Mouse (Mus musculus): ENCODE data around the gene H13. TPM values are rescaled to one million over a fixed set of nuclear protein-coding genes. Genes with fewer than 3 reads are reported as not detected.

H13 gene
- polyA plus RNA-seq, 1 experiment from 2014 or later = 131 TPM

GRCm38 (mm10) chr2:152691564-152692217 is 22.4 kb downstream of the H13 start:
- 76% methylated on average over 7 of the region's 7 CpGs for WGBS
- H3K27me3 ChIP-seq = no peaks in the 10 kb centered on the region
- H3K36me3 ChIP-seq (ENCODE audit: poor library complexity, severe bottlenecking) = peaks cover 75% of the 10 kb centered on the region
- peak overlapping the region; percentile 10; the same call in 1 of the 2 replicates for H3K9ac ChIP-seq
- no peak overlapping the region for H3K27ac ChIP-seq
- H3K9me3 ChIP-seq (replicated peaks) = no peaks in the 10 kb centered on the region; the same call in 1 of the 2 replicates
- H3K4me1 ChIP-seq = peaks cover 7% of the 10 kb centered on the region
- H3K4me3 ChIP-seq = no peak overlapping the region
- ATAC-seq = no peak
- no peak overlapping the region for H3K4me2 ChIP-seq

- no peaks in the 10 kb centered on the region for H3K27me3 ChIP-seq
- H3K4me2 ChIP-seq = peak overlapping the region; percentile 50
- no peaks in the 10 kb centered on the region for H3K9me3 ChIP-seq (replicated peaks)
- ATAC-seq = peak; percentile 57; the same call in 1 of the 2 replicates
- H3K36me3 ChIP-seq (ENCODE audit: poor library complexity, severe bottlenecking) = peaks cover 72% of the 10 kb centered on the region
- peak overlapping the region; percentile 15; the same call in 1 of the 2 replicates for H3K4me3 ChIP-seq
- H3K4me1 ChIP-seq = no peaks in the 10 kb centered on the region; the same call in none of the 2 replicates
- peak overlapping the region; percentile 41 for H3K9ac ChIP-seq
- no peak overlapping the region for H3K27ac ChIP-seq
- WGBS = 18% methylated on average over 9 of the region's 9 CpGs
These were observed 24.0 kb downstream of the H13 start for GRCm38 (mm10) chr2:152693233-152693632.

- no peak for ATAC-seq
- 87% methylated on average over 13 of the region's 13 CpGs for WGBS
These were observed 24.5 kb downstream of the H13 start for GRCm38 (mm10) chr2:152693735-152694134.

GRCm38 (mm10) chr2:152694708-152695107 is 25.4 kb downstream of the H13 start:
- no peaks in the 10 kb centered on the region; the same call in none of the 2 replicates for H3K4me1 ChIP-seq
- no peak overlapping the region for H3K27ac ChIP-seq
- H3K9me3 ChIP-seq (replicated peaks) = no peaks in the 10 kb centered on the region
- 90% methylated on average over 7 of the region's 7 CpGs for WGBS
- no peak overlapping the region for H3K4me2 ChIP-seq
- H3K4me3 ChIP-seq = no peak overlapping the region
- no peaks in the 10 kb centered on the region for H3K27me3 ChIP-seq
- H3K9ac ChIP-seq = no peak overlapping the region
- H3K36me3 ChIP-seq (ENCODE audit: poor library complexity, severe bottlenecking) = peaks cover 72% of the 10 kb centered on the region
- no peak for ATAC-seq

More at GRCm38 (mm10) chr2:152693735-152694134, 24.5 kb downstream of the H13 start:
- no peaks in the 10 kb centered on the region for H3K9me3 ChIP-seq (replicated peaks)
- no peak overlapping the region for H3K27ac ChIP-seq
- no peaks in the 10 kb centered on the region; the same call in none of the 2 replicates for H3K4me1 ChIP-seq
- H3K9ac ChIP-seq = peak overlapping the region; percentile 41
- peak overlapping the region; percentile 15; the same call in 1 of the 2 replicates for H3K4me3 ChIP-seq
- no peaks in the 10 kb centered on the region for H3K27me3 ChIP-seq
- H3K36me3 ChIP-seq (ENCODE audit: poor library complexity, severe bottlenecking) = peaks cover 72% of the 10 kb centered on the region
- peak overlapping the region; percentile 50 for H3K4me2 ChIP-seq

DNA sequence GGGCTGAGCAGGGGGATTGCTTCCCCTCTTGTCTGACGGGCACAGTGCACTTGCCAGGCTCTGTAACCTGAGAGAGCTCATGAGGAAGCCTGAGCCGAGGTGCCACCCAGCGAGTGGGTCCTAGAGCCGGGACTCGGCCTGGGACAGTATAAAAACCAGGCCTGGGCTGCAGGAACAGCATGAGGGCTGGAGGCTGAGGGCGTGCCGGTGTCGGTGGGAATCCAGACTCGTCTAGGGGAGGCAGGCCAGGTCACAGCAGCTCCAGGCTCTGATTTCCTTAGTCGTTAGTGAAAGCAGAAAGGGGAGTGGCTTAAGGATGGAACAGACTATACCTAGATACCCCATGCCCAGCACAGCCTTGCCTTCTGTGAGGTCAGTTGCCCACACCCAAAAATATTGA is 26.8 kb downstream of the H13 start:
- no peak overlapping the region for H3K27ac ChIP-seq
- H3K4me1 ChIP-seq = no peaks in the 10 kb centered on the region; the same call in none of the 2 replicates
- H3K4me3 ChIP-seq = no peak overlapping the region
- no peak overlapping the region for H3K4me2 ChIP-seq
- peak overlapping the region; percentile 60; the same call in 1 of the 2 replicates for H3K9ac ChIP-seq
- no peak for ATAC-seq
- no peaks in the 10 kb centered on the region for H3K27me3 ChIP-seq
- peaks cover 72% of the 10 kb centered on the region for H3K36me3 ChIP-seq (ENCODE audit: poor library complexity, severe bottlenecking)
- H3K9me3 ChIP-seq (replicated peaks) = no peaks in the 10 kb centered on the region
- whole genome bisulfite sequencing = 70% methylated on average over 10 of the region's 10 CpGs

DNA sequence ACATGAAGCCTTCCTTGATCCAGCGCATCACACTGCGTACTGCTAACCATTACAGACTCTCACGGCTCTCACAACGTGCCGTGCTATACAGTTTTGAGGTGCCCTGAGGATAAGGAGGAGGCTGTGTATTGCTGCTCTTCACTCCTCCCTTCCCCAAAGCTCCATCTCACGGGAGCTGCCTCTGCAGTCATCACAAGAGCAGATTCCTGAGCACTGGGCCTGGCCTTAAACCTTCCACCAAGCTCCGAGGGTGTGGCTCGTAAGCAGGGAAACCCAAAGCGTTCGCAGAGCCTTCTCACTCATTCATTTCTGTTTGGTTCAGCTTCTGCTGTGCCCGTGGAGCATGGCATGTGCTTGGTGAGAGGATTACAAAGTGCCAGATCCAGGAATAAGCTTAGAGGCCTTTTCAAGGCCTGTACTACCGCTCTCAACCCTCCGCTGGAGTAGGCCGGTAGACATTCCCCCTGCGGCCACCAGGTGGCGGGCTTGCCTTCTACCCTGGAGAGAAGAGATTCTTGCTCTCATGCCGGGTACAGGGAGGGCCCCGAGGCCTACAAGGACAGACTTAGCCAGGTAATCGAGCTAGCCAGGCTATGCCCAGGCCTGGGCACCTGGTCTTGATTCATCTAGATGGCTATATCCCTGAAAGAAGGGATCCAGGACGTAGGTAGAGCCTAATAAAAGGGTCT is 27.4 kb downstream of the H13 start:
- Histone ChIP-seq H3K9ac (peak overlapping the region; percentile 60), H3K9me3 (replicated peaks) (no peaks in the 10 kb centered on the region), H3K4me2 (no peak overlapping the region), H3K27ac (peak overlapping the region; percentile 48), H3K27me3 (no peaks in the 10 kb centered on the region), H3K4me1 (no peaks in the 10 kb centered on the region; the same call in none of the 2 replicates), H3K4me3 (no peak overlapping the region), H3K36me3 (ENCODE audit: poor library complexity, severe bottlenecking) (peaks cover 73% of the 10 kb centered on the region)
- WGBS = 44% methylated on average over 20 of the region's 20 CpGs
- peak; percentile 82 for ATAC-seq

DNA sequence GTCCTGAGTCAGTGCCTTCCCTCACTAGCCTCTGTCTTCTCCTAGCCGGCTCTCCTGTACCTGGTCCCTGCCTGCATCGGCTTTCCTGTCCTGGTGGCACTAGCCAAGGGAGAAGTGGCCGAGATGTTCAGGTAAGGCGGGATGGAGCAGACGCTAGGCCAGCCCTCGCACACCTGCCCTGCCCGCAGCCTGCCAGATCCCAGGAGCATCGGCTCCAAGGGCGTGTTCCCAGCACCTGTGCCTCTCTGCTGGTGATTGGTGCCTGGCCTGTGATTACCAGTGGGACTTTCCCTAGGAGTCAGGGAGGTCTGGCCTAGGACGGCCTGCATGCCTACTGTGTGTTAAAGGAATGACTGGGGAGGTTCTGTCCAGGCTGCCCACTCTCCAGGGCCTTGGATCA is 30.9 kb downstream of the H13 start:
- H3K4me1 ChIP-seq = 0 out of 2 replicates have a peak, but pooled peaks cover under 1% of the 10 kb centered on the region
- H3K36me3 ChIP-seq (ENCODE audit: poor library complexity, severe bottlenecking) = peaks cover 95% of the 10 kb centered on the region
- no peak overlapping the region for H3K9ac ChIP-seq
- no peaks in the 10 kb centered on the region for H3K27me3 ChIP-seq
- WGBS = 94% methylated on average over 10 of the region's 10 CpGs
- no peak overlapping the region for H3K27ac ChIP-seq
- H3K9me3 ChIP-seq (replicated peaks) = no peaks in the 10 kb centered on the region
- no peak overlapping the region for H3K4me2 ChIP-seq
- no peak for ATAC-seq
- H3K4me3 ChIP-seq = no peak overlapping the region

- no peak for ATAC-seq
- 95% methylated on average over 8 of the region's 8 CpGs for WGBS
- H3K36me3 ChIP-seq (ENCODE audit: poor library complexity, severe bottlenecking) = peaks cover 95% of the 10 kb centered on the region
- no peak overlapping the region for H3K27ac ChIP-seq
- H3K4me2 ChIP-seq = no peak overlapping the region
- H3K4me3 ChIP-seq = no peak overlapping the region
- no peaks in the 10 kb centered on the region for H3K9me3 ChIP-seq (replicated peaks)
- peaks cover 7% of the 10 kb centered on the region for H3K4me1 ChIP-seq
- no peaks in the 10 kb centered on the region for H3K27me3 ChIP-seq
- no peak overlapping the region for H3K9ac ChIP-seq
These were observed 31.5 kb downstream of the H13 start for GRCm38 (mm10) chr2:152700725-152701124.

GRCm38 (mm10) chr2:152703596-152704255 is 34.5 kb downstream of the H13 start:
- no peak overlapping the region for H3K9ac ChIP-seq
- ATAC-seq = no peak
- 89% methylated on average over 21 of the region's 21 CpGs for WGBS
- H3K36me3 ChIP-seq (ENCODE audit: poor library complexity, severe bottlenecking) = peaks cover 84% of the 10 kb centered on the region
- no peaks in the 10 kb centered on the region for H3K27me3 ChIP-seq
- no peaks in the 10 kb centered on the region for H3K9me3 ChIP-seq (replicated peaks)
- H3K4me3 ChIP-seq = no peak overlapping the region
- H3K4me1 ChIP-seq = peaks cover 33% of the 10 kb centered on the region
- no peak overlapping the region for H3K27ac ChIP-seq
- H3K4me2 ChIP-seq = no peak overlapping the region

GRCm38 (mm10) chr2:152704256-152704605 is 35.0 kb downstream of the H13 start:
- no peaks in the 10 kb centered on the region for H3K9me3 ChIP-seq (replicated peaks)
- H3K36me3 ChIP-seq (ENCODE audit: poor library complexity, severe bottlenecking) = peaks cover 79% of the 10 kb centered on the region
- WGBS = 85% methylated on average over 5 of the region's 5 CpGs
- H3K27me3 ChIP-seq = no peaks in the 10 kb centered on the region
- H3K4me3 ChIP-seq = no peak overlapping the region
- no peak overlapping the region for H3K4me2 ChIP-seq
- no peak for ATAC-seq
- peaks cover 33% of the 10 kb centered on the region for H3K4me1 ChIP-seq
- no peak overlapping the region for H3K9ac ChIP-seq
- H3K27ac ChIP-seq = no peak overlapping the region; the same call in 1 of the 2 replicates

- Histone ChIP-seq H3K27me3 (no peaks in the 10 kb centered on the region), H3K9me3 (replicated peaks) (no peaks in the 10 kb centered on the region), H3K36me3 (ENCODE audit: poor library complexity, severe bottlenecking) (peaks cover 77% of the 10 kb centered on the region), H3K4me2 (no peak overlapping the region), H3K9ac (0 out of 2 replicates have a peak overlapping the region, but pooled peaks have one; percentile 32), H3K27ac (peak overlapping the region; percentile 54), H3K4me3 (no peak overlapping the region), H3K4me1 (peaks cover 33% of the 10 kb centered on the region)
- WGBS = 91% methylated on average over 14 of the region's 14 CpGs
- ATAC-seq = no peak
These were observed 35.6 kb downstream of the H13 start for GRCm38 (mm10) chr2:152704811-152705370.

Measured in forebrain, embryonic 13.5 days (tissue).